Mouse (Mus musculus) megakaryocyte, embryonic 14.5 days (primary cell): Measurements from ENCODE around the gene Oat.

Source experiments
- FLI1 ChIP-seq: IDR thresholded peaks from 2 replicates; pipeline ENCODE4 v1.6.1; 2012; ENCODE audit warnings: low read length, inconsistent platforms, mixed read lengths
- GATA1 ChIP-seq: IDR thresholded peaks from 3 replicates; pipeline ENCODE4 v1.6.1; 2012; ENCODE audit warnings: mixed read lengths, low read length, inconsistent platforms, borderline replicate concordance

DNA sequence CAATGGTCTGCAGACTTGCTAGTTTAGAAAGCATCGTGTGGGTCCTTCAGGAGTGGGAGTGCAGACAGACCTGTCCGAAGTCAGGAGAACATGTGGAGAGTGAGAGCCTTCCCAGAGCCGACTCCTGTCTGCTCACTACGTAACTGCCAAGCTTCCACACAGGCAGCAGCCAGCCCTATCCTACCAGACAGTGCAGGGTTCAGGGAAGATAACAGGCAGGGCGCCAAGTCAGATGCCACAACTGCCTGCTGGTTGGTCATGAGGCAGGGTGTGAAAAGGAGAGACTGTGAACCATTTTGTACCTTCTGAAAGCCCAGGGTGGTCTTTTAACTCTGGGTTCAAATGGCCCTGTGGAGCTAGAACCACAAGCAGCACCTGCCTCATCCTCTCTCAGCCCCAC is 6.1 kb downstream of the Oat start:
- TF ChIP-seq GATA1 (no peak), FLI1 (no peak)
